Mouse (Mus musculus) macrophage (primary cell): ENCODE measurements around the gene Sh2d4b. TPM values are rescaled to one million over a fixed set of nuclear protein-coding genes. Genes with fewer than 3 reads are reported as not detected.

Source experiments
- H3K27ac ChIP-seq: fragments of 350-480 bp; formaldehyde crosslinking; 2 replicates; pipeline ENCODE4 v1.9.0; 2021
- H3K36me3 ChIP-seq: fragments of 350-480 bp; formaldehyde crosslinking; 2 replicates; pipeline ENCODE4 v1.9.0; 2021; ENCODE audit errors: inconsistent target
- H3K4me3 ChIP-seq: fragments of 350-480 bp; formaldehyde crosslinking; 2 replicates; pipeline ENCODE4 v1.9.0; 2021; ENCODE audit errors: inconsistent target
- H3K79me2 ChIP-seq: fragments of 350-480 bp; formaldehyde crosslinking; 2 replicates; pipeline ENCODE4 v1.9.0; 2021; ENCODE audit errors: inconsistent target
- WGBS: methylation state at CpG from one replicate; pipeline ENCODE4 v1.1.7; 2026; ENCODE audit warnings: inconsistent platforms; ENCODE audit not compliant: missing documents; 5-methylcytosine and 5-hydroxymethylcytosine counted together
- polyA plus RNA-seq: library from polyadenylated mRNA; stranded (reverse); fragments of 250-400 nt; gene quantifications from 3 replicates; pipeline ENCODE4 v1.2.4, GENCODE M21; 2018; ENCODE audit warnings: inconsistent platforms

Gene Sh2d4b
- polyA plus RNA-seq, 1 experiment from 2014 or later, result 0.20 TPM

DNA sequence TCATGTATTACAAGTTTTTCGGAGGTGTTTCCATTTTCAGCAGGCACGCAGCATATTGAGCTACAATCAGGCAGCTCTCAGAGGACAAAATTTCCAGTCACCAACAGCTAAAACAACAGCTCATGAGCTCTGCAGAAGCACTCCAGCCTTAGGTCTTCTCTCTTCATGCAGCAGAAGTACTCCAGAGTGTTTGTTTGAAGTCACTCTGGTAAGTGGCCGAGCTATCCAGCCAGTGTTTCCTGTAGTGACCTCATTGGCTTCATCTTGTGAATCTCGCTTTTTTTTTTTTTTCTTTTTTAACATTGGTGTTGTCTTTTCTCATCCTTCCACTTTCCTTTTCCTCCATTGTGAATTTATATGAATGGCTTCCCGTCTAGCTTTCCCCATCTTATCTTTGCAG lies 40.1 kb downstream of the Sh2d4b start:
- H3K79me2 ChIP-seq, result no peaks in the 10 kb centered on the region
- H3K27ac ChIP-seq, result no peak overlapping the region
- WGBS, result 72% methylated on average over 5 of the region's 5 CpGs
- no peaks in the 10 kb centered on the region for H3K36me3 ChIP-seq
- H3K4me3 ChIP-seq, result no peak overlapping the region

DNA sequence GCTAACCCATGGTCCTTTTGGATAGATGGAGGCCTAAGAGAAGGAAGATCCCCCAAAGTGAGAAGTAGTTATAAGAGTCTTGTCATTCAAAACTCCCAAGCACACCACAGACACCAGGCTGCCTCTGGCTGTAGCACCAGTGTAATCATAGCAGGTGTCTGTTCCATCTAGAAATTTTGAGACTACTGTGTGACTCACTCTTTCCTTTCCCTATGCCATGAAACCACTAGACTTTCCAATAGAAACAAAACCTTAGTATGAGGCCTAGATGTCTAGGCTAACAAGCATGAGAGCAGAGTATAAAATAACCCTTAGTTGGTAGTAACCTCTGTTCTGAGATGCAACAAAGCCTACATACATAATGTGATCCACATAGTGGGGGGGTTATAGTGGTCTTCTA lies 55.7 kb downstream of the Sh2d4b start:
- H3K4me3 ChIP-seq, result no peak overlapping the region
- no peaks in the 10 kb centered on the region for H3K36me3 ChIP-seq
- no peaks in the 10 kb centered on the region for H3K79me2 ChIP-seq
- H3K27ac ChIP-seq, result no peak overlapping the region

DNA sequence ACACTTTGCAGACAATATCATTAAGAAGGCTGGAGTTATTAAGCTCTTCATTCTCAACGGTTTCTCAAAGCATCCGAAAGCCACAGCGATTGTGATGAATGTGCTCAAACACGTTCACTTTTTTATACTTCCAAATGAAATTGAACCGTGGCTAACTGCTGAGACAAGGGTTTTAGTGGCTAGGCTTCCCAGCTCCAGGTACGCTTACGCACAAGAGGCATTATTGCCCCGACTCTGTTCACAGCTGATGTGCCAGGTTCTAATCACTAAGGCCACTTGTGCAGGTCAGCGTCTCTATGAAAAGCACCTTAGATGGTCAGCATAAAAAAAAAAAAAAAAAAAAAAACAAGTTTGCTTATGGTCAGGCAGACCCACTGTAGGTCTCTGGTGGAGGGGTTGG lies 62.6 kb downstream of the Sh2d4b start:
- no peaks in the 10 kb centered on the region for H3K79me2 ChIP-seq
- H3K36me3 ChIP-seq, result no peaks in the 10 kb centered on the region
- no peak overlapping the region for H3K4me3 ChIP-seq
- H3K27ac ChIP-seq, result no peak overlapping the region
- WGBS, result 90% methylated on average over 9 of the region's 9 CpGs

DNA sequence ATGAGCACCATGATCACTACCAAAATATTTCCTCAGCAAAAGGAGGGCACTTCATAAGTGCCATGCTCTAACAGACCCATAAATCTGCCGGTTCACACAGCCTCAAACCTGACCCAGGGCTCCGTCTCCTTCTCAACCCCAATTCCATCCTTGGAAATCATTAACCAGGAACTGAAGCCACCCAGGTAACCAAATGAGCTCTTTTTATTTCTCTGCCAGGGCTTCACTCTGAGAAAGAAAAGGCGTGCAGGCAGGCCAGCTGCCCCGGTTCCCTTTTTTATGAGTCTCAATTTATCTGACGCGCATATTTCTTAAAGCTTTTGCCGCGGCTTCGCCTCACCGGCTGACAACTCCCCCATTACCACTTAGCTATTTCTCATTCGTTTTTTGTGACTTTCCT lies 63.0 kb downstream of the Sh2d4b start:
- H3K27ac ChIP-seq, result no peak overlapping the region
- 81% methylated on average over 11 of the region's 11 CpGs for WGBS
- no peaks in the 10 kb centered on the region for H3K36me3 ChIP-seq
- no peaks in the 10 kb centered on the region for H3K79me2 ChIP-seq
- H3K4me3 ChIP-seq, result no peak overlapping the region

DNA sequence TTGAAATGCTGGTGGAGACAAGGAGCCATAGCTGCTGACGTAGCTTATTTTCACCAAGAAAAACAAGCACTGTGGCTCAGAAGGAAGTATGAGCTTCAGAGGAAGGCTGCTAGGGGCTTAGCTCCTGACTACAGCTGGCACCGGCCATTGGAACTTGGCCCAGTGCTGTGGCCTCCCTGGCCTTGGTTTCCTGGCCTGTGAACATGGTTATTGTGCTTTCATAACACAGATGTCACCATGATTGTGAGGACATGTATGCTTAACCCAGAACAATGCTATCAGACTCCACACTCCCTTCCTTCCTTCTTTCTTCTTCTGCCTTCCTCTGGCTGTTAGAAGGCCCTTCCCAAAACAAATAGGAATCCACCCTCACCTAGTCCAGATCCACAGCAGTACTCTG lies 75.0 kb downstream of the Sh2d4b start:
- H3K36me3 ChIP-seq, result no peaks in the 10 kb centered on the region
- WGBS, result 17% methylated on average over 2 of the region's 2 CpGs
- no peak overlapping the region for H3K27ac ChIP-seq
- H3K4me3 ChIP-seq, result no peak overlapping the region
- H3K79me2 ChIP-seq, result no peaks in the 10 kb centered on the region

DNA sequence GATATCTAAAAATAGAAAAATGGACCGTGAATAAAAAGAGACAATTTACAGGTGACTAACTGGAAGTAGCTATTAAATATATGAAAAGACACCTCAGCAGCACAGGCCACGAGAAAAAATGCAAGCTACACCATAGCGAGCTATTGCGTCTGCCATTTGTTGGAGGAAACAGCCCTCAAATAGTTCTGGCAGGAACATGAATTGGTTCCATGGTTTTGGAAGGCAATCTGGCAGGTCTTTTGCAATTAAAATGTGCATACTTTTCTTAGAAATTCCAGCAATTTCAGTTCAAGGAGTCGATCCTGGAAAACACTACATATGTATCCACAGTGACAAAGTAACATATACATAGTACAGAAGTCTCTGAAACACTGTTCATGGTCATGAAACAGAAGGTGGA lies 76.4 kb downstream of the Sh2d4b start:
- Histone ChIP-seq H3K27ac (no peak overlapping the region), H3K4me3 (no peak overlapping the region), H3K36me3 (no peaks in the 10 kb centered on the region), H3K79me2 (no peaks in the 10 kb centered on the region)
- 88% methylated on average over 5 of the region's 5 CpGs for WGBS

DNA sequence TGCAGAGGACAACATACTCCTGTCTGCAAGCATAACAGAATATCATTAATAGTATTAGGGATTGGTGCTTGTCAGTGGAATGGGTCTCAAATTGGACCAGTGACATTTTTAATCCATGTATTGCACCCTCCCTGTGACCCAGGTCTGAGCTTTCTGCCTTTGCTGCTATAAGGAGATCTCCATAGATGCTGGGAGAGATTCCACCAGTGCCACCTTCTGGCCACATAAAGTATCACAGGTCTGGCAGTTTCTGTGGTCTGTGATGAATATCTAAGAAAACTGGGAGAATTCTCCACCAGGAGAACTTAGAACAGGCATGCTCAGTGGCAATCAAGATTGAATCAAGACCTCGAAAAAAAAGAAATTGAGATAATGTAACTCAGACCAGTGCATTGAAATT lies 101.5 kb downstream of the Sh2d4b start:
- Histone ChIP-seq H3K36me3 (no peaks in the 10 kb centered on the region), H3K4me3 (no peak overlapping the region), H3K79me2 (no peaks in the 10 kb centered on the region), H3K27ac (no peak overlapping the region)
- 25% methylated on average over 1 of the region's 1 CpGs for WGBS

DNA sequence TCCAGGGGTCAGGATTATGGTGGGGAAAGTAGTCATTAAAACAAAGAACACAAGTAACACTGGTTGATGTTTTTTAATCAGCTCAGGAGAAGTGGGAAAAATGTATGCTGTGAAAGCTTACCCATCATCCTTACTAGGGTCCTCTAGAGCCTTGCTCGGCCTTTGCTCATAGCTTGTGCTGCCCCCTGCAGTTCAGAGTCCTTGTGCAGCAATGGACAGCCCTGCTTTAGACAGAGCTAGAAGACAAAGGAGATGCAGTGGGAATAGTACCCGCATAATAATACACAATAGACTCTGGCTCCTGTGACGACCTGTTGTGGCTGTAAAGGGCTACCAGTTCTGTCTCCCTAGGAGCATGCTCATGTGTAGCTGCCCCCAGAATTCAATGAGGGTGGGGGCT lies 104.0 kb downstream of the Sh2d4b start:
- Histone ChIP-seq H3K27ac (no peak overlapping the region), H3K36me3 (no peaks in the 10 kb centered on the region), H3K4me3 (no peak overlapping the region), H3K79me2 (no peaks in the 10 kb centered on the region)
- WGBS, result 35% methylated on average over 3 of the region's 3 CpGs

DNA sequence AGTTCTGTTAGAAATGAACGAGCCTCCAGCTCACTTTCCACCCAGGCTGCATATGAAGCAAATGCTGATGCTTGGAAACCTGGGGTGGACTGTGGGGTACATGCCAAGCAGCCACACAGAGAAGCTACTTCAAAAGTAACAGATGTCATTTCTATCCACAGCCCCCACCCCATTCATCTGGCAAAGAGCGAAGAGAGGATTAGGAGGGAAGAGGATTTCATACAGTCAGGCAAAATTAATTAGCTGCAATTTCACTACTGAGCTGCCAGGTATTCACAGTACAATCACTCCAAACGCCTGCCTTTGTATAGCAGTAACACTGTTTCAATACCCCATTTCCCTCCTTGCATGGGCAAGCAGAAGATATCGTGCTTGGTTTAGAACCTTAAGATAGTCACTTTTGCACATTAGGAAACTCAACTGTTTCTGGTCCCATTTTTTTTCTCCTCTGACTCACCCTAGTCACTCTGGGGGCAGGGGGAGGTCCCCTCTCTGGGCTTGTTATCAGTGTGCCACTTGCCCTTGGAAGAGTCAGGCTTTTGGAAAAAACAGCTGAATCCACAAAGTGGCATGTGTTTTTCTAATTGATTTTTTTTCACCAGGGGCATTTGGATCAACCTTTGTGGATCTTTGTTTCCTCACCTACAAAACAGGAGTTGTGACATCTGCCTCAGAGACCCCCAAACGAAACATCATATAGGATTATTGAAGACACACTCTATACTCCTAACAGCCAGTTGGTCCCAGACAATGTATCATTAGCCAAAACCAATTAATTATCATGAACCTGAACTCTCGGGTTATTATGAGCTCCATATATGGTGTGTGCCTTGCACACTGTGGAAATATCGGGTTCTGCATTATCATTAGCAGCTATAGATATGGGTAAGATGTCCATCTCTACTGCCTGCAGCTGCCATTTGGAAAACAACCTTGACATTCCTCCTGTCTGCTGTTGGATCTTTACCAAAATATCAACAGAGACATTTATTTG lies 123.7 kb downstream of the Sh2d4b start:
- H3K4me3 ChIP-seq, result no peak overlapping the region
- 67% methylated on average over 7 of the region's 7 CpGs for WGBS
- H3K36me3 ChIP-seq, result no peaks in the 10 kb centered on the region
- no peaks in the 10 kb centered on the region for H3K79me2 ChIP-seq
- H3K27ac ChIP-seq, result no peak overlapping the region

Other genes starting within 250 kb of the Sh2d4b start
- gene Tspan14, start 73.5 kb upstream of the Sh2d4b start, polyA plus RNA-seq, result 51.5 to 93.5 TPM (median 73.8 TPM) in 3 replicates
- gene Fam213a, start 120.5 kb upstream of the Sh2d4b start, polyA plus RNA-seq, result 20.9 to 32.3 TPM (median 29.6 TPM) in 3 replicates
- not detected in 3 replicates for gene Dydc2, start 175.9 kb upstream of the Sh2d4b start, polyA plus RNA-seq
- gene Dydc1, start 179.6 kb upstream of the Sh2d4b start, polyA plus RNA-seq, result not detected in 3 replicates
- not detected in 3 replicates for gene Mat1a, start 211.8 kb upstream of the Sh2d4b start, polyA plus RNA-seq
- gene Sftpa1, start 238.5 kb upstream of the Sh2d4b start, polyA plus RNA-seq, result not detected in 3 replicates